Mouse (Mus musculus): ENCODE measurements around the gene Setdb1.
"Not testable (repeated sequence)": the region's sequence is repeated elsewhere in the genome, so short reads cannot be mapped to it uniquely, and the experiment has no call there.

Gene Setdb1

DNA sequence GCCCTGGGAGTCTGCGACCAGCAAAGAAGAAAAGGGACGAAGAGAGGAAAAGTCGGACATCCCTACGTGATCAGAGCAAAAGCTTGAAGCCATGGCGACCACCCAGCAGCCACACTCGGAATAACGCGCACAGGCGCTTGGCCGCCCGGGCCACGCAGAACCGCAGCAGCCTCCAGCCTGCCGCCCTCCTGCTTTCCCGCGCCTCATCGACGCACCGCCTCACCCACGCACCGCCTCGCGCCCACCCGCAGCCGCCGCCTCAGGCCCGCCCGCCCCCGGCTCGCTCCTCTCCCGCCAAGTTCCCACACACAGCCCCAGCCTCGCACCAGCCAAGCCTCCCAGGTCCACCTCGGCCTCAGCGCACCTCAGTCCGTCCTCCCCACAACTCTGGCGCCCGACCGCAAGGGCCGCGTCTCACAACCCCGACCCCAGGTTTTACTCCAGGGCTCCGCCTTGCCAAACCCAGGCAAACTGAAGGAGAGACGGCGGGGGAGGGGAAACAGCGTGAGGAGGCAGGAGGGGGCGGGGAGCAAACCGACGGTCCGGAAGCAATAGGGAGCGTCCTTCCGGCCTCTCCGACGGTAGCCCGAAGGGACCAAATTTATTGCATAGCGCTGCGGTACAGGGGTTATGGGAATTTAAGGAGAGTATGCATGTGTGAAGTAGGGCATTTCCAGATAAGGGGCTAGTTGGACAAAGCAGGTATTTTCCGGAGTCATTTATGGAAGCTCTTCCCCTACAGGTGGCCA is at the start of gene Setdb1:
Gene Setdb1, minus strand, starts transcription at position 502 of the 749 bp plus-strand sequence.
- DNase-seq = peak; percentile 97

DNA sequence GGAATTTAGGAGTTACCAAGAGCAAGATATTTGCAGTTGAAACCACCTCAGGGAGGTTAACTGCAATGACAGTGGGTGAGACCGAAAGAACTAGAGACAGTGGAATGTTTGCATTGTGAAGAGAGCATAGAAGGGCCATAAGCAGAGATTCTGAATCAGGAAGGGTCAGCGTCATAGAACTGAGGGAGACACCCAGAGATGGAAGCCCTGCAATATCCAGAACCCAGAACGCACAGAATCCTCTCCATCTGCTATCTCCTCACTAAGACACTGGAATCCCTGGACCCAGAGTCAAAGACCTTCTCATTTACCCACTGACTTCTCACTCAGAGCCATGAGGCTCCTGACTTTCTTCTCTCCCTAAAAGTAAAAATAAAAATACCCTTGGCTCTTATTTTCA is 45.7 kb upstream of the Setdb1 start, which contains the start of gene 4930558C23Rik:
Gene 4930558C23Rik, minus strand, starts transcription at position 101 of the 400 bp plus-strand sequence.
- no peak for DNase-seq

DNA sequence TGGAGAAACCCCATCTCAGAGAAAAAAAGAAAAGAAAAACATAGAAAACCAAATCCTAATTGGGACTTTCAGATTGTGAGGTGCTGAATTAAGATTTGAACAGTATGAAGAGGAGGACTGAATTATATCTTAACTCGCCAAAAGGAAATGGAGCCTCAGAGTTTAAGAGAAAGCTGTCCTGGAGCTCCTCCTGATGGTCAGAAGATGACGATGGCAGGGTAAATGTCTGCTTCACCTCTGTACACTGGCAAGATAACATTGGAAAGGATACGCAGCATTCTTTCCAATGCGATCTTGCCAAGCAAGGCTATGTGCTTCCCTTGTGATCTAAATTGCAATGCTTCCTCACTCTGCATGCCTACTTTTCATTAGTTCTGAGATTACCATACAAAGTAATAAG is 37.4 kb upstream of the Setdb1 start:
- no peak for DNase-seq

DNA sequence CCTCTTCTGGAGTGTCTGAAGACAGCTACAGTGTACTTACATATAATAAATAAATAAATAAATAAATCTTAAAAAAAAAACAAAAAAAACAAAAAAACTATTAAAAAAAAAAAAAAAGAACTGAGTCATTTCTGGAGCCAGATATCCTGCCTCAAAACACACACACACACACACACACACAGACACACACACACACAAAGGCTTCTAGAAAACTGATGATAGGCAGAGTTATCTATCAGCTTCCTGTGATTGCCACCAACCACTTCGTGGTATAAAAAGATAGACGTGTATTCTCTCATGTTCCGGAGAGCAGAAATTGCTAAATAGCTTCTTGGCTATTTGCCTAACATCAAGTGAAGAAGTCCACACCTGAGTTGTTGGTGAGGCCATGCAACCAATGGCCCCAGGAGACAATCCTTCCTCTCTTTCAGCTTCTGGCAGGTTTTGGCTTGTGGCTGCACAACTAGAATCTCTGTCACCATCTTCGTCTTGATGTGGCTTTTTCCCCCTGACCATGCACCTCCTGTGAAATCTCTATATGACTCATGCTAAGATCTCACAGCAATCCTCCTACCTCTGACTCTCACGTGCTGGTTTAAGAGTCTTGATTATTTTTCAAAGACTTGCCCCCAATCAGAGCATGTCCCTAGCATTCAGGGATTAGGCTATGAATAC is 28.5 kb upstream of the Setdb1 start:
- no peak for DNase-seq

DNA sequence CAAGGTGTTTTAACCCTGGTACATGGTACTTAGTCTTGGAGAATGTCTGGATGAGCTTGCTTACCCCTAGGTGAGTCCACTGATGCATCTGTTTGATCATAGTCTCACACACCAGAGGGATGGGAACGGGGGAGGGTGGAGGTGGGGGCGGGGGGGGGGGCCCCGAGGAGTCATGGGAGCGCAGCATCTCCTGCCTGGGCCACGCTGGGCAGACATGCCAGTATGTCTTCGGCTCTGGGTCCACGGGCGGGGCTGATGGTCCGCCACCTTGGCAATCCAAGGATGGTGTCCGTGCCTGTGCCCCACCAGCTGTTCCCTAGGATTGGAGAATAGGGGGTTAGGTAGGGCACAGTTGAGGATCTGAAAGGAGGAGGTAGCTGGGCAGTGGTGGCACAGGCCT is 16.2 kb upstream of the Setdb1 start:
- DNase-seq = no peak

DNA sequence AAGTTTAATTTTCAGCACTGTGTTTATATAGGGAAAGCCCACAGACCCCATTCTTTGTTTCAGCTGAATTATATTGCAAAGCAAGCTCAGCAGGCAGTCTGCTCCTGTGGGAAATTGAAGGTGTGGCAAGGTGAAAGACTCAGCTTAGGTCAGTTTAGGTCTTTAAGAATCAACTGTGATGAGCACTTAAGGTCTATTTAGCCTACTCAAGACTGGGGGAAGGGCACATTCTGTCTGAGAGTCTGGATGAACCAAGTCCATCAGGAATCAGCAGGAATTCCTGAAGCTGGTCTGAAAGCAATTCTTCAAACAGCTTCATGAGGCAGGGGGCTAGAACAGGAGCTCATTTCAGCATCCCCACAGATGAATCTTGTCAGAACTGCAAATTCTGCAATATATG is 13.1 kb upstream of the Setdb1 start:
- DNase-seq = no peak

DNA sequence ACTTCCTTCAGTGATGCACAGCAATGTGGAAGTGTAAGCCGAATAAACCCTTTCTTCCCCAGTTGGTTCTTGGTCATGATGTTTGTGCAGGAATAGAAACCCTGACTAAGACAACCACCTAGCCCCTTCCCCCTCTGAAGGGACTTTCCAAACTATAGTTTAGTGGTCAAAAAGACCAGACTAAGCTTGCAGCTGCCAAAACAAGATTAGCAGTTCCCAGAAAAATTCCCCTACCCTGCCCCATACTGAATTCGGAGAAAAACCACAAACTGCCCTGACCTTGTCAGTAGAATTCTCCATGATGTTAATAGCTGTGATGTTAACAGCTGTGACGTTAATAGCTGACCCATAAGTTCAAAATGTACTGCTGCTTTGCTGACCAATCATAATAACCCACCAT is 3.3 kb upstream of the Setdb1 start:
- DNase-seq = not testable (repeated sequence)

DNA sequence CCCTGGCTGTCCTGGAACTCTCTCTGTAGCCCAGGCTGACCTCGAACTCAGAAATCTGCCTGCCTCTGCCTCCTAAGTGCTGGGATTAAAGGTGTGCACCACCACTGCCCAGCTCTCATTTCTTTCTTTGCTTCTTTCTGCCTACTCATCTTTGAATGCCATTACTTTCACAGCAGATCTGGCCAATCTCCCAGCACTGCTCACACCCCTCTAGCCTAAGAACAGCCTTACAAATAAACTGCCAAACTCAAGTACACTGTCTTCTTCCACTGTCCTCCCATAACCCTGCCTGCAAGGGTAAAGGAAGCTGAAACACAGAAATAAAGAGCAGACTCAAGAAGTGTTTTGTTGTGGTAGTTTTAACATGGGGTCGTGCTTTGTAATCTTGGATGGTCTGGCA is 744 bp upstream of the Setdb1 start:
- DNase-seq = no peak

DNA sequence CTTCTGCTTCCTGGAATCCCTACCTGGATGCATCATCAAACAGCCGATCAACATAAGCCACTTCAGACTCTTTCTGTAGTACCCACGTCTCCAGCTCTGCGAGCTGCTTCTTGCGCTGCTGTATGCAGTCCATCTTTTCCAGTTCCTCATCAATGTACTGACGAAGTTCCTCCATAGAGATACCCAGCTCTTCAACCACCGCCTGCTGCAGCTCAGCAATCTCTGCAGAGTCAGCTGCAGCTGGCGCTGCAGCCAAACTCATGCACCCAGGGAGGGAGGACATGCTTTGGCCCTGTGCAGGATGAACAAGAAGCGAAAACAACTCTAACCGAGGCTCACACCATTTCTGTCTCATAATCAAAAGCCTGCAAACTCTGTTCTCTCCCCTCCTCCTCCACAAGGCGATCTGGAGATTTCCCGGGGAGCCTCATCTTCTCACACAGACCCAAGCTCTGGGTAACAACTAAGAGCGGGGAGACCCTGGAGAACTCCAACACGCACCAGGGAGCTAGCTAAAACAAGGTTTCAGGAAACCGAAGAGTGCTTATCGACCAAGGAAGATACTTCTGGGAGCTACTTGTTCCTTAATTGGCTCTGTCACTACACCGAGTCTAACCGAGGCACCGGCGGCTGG is 974 bp downstream of the Setdb1 start:
- not testable (repeated sequence) for DNase-seq

DNA sequence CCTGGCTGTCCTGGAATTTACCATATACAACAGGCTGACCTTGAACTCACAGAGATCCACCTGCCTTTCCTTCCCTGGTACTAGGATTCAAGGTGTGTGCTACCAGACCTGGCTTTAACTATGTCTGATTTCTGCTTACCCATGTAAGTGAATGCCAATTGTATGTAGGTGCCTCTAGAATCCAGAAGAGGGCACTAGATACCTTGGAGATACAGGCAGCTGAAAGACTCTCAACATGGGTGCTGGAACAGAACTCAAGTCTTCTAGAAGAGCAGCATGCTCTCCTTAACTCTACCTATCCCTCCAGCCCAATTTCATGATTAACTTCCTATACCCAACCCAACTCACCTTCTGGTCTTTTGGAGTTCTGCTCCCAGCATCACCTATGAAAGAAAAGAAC is 7.5 kb downstream of the Setdb1 start:
- no peak for DNase-seq

DNA sequence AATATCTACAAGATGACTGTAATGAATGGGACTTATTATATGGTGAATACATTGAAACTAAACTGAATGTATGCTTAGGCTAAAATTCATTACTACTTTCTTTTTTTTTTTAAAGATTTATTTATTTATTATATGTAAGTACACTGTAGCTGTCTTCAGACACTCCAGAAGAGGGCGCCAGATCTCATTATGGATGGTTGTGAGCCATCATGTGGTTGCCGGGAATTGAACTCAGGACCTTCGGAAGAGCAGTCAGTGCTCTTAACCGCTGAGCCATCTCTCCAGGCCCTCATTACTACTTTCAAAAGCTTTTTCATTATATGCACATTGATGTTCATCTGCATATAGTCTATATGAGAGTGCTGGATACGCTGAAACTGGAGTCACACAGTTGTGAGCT is 8.7 kb downstream of the Setdb1 start:
- DNase-seq = not testable (repeated sequence)

DNA sequence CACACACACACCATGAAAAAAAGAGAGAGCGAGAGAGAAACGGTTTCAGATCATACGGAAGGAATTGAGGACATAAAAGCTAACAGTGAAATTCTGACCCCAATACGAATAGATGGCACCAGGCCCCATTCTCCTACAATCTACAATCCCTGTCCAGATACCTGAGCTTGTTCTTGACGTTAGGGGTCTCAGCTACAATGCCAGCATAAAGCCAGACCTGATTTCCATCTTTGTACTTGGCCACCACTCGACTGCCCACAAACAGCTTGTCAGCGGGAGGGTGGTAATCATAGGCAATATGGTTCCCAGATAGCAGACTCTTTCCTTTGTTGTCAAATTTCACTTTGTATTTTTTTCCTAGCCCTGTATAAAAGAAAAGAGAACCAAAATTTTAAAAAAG is 10.5 kb downstream of the Setdb1 start:
- no peak for DNase-seq

DNA sequence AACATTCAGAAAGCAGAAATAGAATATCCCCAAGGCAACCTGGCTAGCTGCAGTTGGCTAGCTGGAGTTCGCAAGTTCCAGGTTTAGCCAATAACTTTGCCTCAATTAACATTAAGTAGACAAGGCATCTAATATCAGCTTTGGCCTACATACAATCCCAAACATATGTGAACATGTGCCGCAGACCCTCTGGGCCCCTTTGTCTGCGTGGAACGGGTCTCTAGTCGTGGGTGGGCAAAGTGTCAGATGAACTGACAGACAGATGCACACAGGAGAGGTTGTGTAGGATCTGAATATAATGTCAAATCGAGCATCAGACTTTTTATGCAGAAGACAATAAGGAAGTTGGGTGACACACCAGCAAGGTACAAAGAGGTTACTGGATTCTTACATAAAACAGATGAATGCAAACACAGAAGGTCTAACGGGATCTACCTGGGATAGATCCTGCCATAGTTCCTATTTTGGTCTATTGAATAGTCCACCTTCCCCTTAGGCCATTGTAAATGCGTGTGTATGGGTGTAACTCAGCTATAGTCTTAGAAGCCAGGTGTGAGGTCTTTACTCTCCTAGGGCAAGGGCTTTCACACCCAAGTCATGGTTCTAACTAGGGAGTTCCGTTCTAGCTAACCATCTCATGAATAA is 13.5 kb downstream of the Setdb1 start:
- DNase-seq = not testable (repeated sequence)

DNA sequence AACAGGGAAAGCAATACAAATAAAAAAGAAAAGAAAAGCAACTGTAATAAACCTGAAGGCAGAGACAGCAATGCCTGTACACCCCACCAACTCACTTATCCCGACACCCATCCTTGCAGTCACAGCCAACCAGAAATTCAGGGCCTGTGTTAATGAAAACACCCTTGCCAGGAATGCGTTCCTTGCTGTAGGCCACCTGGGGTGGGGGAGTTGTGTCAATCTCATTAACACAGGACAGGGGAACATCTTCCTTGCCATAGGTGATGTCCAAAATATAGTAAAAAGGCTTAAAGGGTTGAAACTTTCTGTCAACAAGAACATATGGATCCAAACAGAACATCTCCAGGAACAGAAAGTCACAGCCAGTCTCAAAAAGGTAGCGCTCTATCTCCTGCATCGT is 18.8 kb downstream of the Setdb1 start:
- DNase-seq = no peak

DNA sequence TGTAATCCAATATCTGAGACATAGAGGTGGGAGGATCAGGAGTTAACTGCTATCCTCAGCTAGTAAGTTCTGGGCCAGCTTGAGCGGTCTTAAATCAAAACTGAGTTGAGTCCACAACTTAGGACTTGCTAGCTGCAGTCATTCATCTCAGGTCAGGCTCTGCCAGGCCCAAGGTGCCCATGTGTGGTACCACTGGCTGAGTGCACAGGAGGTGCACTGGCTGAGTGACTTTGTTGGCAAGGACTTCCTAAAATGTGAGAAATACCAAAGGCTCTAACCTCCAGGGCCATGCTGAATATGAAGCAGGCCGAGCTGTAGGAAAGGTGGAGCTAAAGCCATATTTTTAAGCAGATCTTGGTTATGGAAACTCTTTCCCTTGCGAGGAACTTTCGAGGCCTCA is 19.7 kb downstream of the Setdb1 start:
- DNase-seq = no peak

DNA sequence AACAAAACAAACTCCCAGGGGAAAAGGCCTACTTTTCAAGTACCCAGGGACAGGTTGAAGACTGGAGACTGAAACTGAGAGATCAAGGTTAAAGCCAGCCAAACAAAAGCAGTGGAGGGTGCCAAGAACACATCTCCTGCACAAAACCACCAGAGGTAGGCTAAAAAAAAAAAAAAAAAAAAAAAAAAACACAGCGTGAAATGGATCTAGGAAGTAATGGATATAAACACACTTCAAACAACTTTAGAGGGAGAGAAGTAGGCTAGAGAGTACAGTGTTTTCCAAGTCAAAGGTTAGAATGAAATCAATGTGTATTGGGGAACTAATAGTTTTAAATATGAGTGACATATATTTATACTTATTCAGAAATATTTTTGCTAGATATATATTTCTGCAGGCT is 25.5 kb downstream of the Setdb1 start:
- DNase-seq = no peak

DNA sequence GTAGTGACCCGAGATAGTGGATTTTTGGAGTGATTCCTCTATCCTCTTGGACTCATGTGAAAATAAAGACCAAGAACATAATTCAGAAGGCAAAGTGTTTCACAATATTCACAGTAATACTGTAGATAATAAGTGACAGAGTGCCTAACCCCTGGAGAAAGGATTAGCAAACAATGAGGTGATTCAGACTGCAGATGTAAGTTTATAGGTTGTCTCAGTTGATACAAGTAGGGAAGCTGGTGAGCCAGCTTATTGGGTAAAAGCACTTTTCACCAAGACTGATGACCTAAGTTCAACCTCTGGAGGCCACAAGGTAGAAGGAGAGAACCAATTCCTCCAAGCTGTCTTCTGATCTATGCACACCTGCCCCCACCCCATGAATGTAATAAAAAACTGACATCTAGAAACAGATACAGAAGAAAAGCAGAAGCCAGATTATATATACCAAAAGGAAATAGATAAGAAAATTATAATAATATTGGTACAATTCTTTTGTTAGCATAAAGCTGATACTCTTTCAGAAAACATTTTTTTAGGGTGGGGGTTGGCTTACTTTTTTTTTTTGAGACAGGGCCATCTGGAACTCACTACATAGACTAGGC is 28.1 kb downstream of the Setdb1 start:
- DNase-seq = no peak

DNA sequence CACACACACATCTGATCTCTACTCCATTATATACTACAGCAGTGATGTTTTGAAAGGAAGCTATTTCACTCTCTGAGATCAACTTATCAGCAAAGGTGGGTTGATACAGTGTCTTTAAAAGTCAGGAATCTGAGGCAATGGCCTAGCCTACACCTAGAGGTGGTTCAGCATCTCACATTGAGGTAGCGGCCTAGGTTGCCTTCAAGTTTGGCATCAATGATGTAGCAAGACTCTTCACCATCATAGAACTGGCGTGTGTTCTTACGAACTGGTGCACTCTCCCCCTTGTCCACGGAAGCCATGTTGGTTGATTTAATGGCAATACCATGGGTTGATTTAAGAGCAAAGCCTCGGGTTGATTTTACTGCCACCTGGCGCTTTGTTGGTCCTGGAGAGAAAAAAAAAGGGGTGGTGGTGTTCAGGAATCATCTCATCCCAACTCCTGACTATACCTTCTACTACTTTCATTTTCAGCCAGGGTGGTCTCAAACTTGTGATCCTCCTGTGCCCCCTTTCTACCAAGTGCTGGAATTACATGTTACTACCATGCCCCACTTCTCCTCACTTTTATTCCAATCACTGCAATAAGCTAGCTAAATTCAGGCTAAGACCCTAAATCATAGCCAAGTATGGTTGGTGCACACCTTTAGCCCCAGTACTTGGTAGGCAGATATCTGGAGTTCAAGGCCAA is 32.4 kb downstream of the Setdb1 start:
- DNase-seq = no peak

DNA sequence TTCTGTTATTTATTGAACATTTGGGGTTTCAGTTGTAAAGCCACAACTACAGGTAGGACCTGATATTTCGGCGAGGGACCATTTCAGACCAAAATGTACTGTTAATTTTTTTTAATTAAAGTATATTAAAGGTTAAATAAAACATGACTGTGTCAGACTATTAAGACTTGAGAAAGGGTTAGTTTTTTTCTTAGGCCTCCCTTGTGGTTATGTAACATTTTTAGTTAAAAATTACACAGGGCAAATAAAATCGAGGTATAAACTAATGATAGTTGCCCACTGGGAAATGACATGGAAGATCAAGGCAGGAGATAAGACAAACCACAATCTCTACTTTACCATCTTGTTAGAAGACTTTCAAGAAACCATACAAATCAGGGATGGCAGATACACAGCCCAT is 33.6 kb downstream of the Setdb1 start:
- no peak for DNase-seq

DNA sequence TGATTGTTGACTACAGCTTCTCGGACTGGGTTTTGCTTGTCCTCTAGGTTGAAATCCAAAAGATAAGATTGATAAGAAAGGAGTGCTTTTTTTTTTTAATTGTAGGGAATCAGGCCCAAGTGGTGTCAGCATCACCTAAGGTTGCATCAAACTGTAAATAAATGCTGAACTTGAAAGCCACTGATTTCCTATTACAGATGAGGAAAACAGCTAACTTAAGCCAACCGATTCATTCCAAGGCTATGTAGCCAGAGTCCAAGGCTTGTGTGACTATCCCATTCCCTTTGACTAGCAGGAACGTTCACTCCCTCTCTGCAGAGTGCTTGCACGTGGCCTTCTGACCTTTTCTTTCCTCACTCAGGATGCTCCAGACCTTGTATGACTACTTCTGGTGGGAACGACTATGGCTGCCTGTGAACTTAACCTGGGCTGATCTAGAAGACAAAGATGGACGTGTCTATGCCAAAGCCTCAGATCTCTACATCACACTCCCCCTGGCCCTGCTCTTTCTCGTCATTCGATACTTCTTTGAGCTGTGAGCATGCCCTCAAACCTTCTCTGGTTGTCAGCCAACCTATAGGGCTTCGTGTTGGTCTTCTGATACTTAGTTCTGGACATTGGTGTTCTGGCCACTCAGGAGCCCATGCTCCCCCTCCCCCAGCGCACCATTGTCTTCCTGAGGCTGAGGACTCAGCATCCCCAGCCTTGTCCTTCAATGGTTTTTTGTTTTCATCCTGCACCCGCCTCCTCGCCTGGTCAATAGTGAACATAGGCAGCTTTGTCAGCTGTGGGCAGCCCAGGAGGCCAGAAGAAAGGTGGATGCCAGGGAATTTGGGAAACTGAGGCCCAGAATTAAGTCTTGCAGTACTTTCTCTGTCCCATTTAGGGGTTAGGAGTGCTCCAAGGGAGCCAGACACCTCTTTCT is 37.0 kb downstream of the Setdb1 start:
- no peak for DNase-seq

DNA sequence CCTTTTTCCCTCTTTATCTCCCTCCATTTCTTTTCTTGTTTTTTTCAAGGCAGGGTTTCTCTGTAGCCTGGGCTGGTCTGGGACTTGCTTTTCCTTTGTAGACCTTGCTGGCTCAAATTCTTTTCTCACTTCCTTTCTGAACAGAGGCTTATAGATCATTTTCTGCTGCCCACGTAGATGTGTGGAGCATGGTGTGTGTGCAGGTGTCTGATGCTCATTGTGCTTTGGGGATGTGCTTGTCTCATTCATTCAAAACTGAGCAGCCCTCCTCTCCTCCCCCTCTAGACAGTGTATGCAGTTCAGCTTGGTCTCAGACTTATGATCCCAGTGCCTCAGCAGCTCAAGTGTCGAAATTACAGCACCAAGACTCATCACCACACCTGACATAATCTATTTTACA is 37.9 kb downstream of the Setdb1 start:
- DNase-seq = no peak
